Mouse (Mus musculus) gastrocnemius, adult 18-20 months (tissue): ENCODE results near the gene Lap3. TPM values are rescaled to one million over a fixed set of nuclear protein-coding genes. Genes with fewer than 3 reads are reported as not detected.
A peak's percentile ranks its signal among the peaks of the same experiment; 100 is the strongest.

ENCODE experiments used
- DNase-seq: peaks from one replicate; pipeline ENCODE4 v3.0.0; 2021; ENCODE audit warnings: low spot score
- total RNA-seq, 2 experiments: library from RNA; stranded (reverse); gene quantifications; 2 replicates each; pipeline ENCODE4 v1.2.3; 2021

Lap3 gene
- total RNA-seq, 2 experiments from 2014 or later, result 57.6 to 59.3 TPM

GRCm38 (mm10) chr5:45495429-45495975, 2.3 kb downstream of the Lap3 start:
- DNase-seq, result no peak

GRCm38 (mm10) chr5:45496042-45496441, 2.9 kb downstream of the Lap3 start:
- no peak for DNase-seq

- no peak for DNase-seq
These were observed 3.3 kb downstream of the Lap3 start for GRCm38 (mm10) chr5:45496479-45496878.

GRCm38 (mm10) chr5:45496930-45497550, 3.9 kb downstream of the Lap3 start:
- DNase-seq, result no peak

- no peak for DNase-seq
These were observed 4.4 kb downstream of the Lap3 start for GRCm38 (mm10) chr5:45497564-45497963.

GRCm38 (mm10) chr5:45510071-45510470, 16.9 kb downstream of the Lap3 start:
- no peak for DNase-seq

GRCm38 (mm10) chr5:45512908-45513307, 19.7 kb downstream of the Lap3 start:
- no peak for DNase-seq

GRCm38 (mm10) chr5:45513511-45513910, 20.3 kb downstream of the Lap3 start:
- no peak for DNase-seq

- DNase-seq, result no peak
These were observed 21.4 kb downstream of the Lap3 start for GRCm38 (mm10) chr5:45514599-45514998.

GRCm38 (mm10) chr5:45515151-45515743, 22.1 kb downstream of the Lap3 start:
- no peak for DNase-seq

GRCm38 (mm10) chr5:45519960-45520808, 27.0 kb downstream of the Lap3 start, which contains the start of gene Med28:
Gene Med28 (plus strand): TSS chr5:45520229.
- DNase-seq, result peak; percentile 95

GRCm38 (mm10) chr5:45520809-45521110, 27.6 kb downstream of the Lap3 start:
- no peak for DNase-seq

- DNase-seq, result no peak
These were observed 28.4 kb downstream of the Lap3 start for GRCm38 (mm10) chr5:45521601-45522000.

- DNase-seq, result no peak
These were observed 31.9 kb downstream of the Lap3 start for GRCm38 (mm10) chr5:45525101-45525500.

- no peak for DNase-seq
These were observed 33.2 kb downstream of the Lap3 start for GRCm38 (mm10) chr5:45526338-45526737.

- no peak for DNase-seq
These were observed 36.5 kb downstream of the Lap3 start for GRCm38 (mm10) chr5:45529696-45530095.

GRCm38 (mm10) chr5:45534319-45535098, 41.3 kb downstream of the Lap3 start:
- peak; percentile 20 for DNase-seq

- no peak for DNase-seq
These were observed 42.0 kb downstream of the Lap3 start for GRCm38 (mm10) chr5:45535177-45535576.

GRCm38 (mm10) chr5:45539502-45539901, 46.3 kb downstream of the Lap3 start:
- no peak for DNase-seq

GRCm38 (mm10) chr5:45543374-45543773, 50.2 kb downstream of the Lap3 start:
- no peak for DNase-seq

- no peak for DNase-seq
These were observed 56.4 kb downstream of the Lap3 start for GRCm38 (mm10) chr5:45549586-45549985.
